Mouse (Mus musculus): ENCODE measurements around the gene Zfp523. TPM values are rescaled to one million over a fixed set of nuclear protein-coding genes. Genes with fewer than 3 reads are reported as not detected.

Zfp523 gene
- polyA plus RNA-seq, 1 experiment: 12.0 TPM

- peak overlapping the region; percentile 26 for H3K27ac ChIP-seq (replicated peaks; ENCODE audit: low read depth, low read length)
- H3K4me1 ChIP-seq (ENCODE audit: control insufficient read depth, insufficient read depth, insufficient read length, low read length): peaks cover 28% of the 10 kb centered on the region
- no peak overlapping the region for H3K4me3 ChIP-seq (ENCODE audit: insufficient read depth, low read depth, low read length)
Observed at GRCm38 (mm10) chr17:28236636-28237015, 59.7 kb downstream of the Zfp523 start.

- H3K27ac ChIP-seq (replicated peaks; ENCODE audit: low read depth, low read length): no peak overlapping the region
- H3K4me3 ChIP-seq (ENCODE audit: insufficient read depth, low read depth, low read length): no peak overlapping the region
Observed at GRCm38 (mm10) chr17:28237362-28237761, 60.4 kb downstream of the Zfp523 start.

GRCm38 (mm10) chr17:28237874-28238273 is 60.9 kb downstream of the Zfp523 start:
- H3K4me1 ChIP-seq (ENCODE audit: control insufficient read depth, insufficient read depth, insufficient read length, low read length): peaks cover 28% of the 10 kb centered on the region
- H3K27ac ChIP-seq (replicated peaks; ENCODE audit: low read depth, low read length): no peak overlapping the region
- no peak overlapping the region for H3K4me3 ChIP-seq (ENCODE audit: insufficient read depth, low read depth, low read length)

More at GRCm38 (mm10) chr17:28237362-28237761, 60.4 kb downstream of the Zfp523 start:
- H3K4me1 ChIP-seq (ENCODE audit: control insufficient read depth, insufficient read depth, insufficient read length, low read length): peaks cover 28% of the 10 kb centered on the region

GRCm38 (mm10) chr17:28240846-28241245 is 63.9 kb downstream of the Zfp523 start:
- H3K4me3 ChIP-seq (ENCODE audit: insufficient read depth, low read depth, low read length): no peak overlapping the region
- H3K27ac ChIP-seq (replicated peaks; ENCODE audit: low read depth, low read length): no peak overlapping the region
- H3K4me1 ChIP-seq (ENCODE audit: control insufficient read depth, insufficient read depth, insufficient read length, low read length): peaks cover 13% of the 10 kb centered on the region

GRCm38 (mm10) chr17:28242296-28242695 is 65.4 kb downstream of the Zfp523 start:
- H3K4me1 ChIP-seq (ENCODE audit: control insufficient read depth, insufficient read depth, insufficient read length, low read length): peaks cover 10% of the 10 kb centered on the region
- no peak overlapping the region for H3K27ac ChIP-seq (replicated peaks; ENCODE audit: low read depth, low read length)
- H3K4me3 ChIP-seq (ENCODE audit: insufficient read depth, low read depth, low read length): no peak overlapping the region

GRCm38 (mm10) chr17:28244214-28244613 is 67.3 kb downstream of the Zfp523 start:
- no peak overlapping the region for H3K27ac ChIP-seq (replicated peaks; ENCODE audit: low read depth, low read length)

GRCm38 (mm10) chr17:28244714-28245113 is 67.8 kb downstream of the Zfp523 start:
- Histone ChIP-seq H3K4me3 (ENCODE audit: insufficient read depth, low read depth, low read length) (no peak overlapping the region), H3K27ac (replicated peaks; ENCODE audit: low read depth, low read length) (no peak overlapping the region)

More at GRCm38 (mm10) chr17:28244214-28244613, 67.3 kb downstream of the Zfp523 start:
- H3K4me3 ChIP-seq (ENCODE audit: insufficient read depth, low read depth, low read length): no peak overlapping the region
- peaks cover 22% of the 10 kb centered on the region for H3K4me1 ChIP-seq (ENCODE audit: control insufficient read depth, insufficient read depth, insufficient read length, low read length)

GRCm38 (mm10) chr17:28246640-28247039 is 69.7 kb downstream of the Zfp523 start:
- no peak overlapping the region for H3K4me3 ChIP-seq (ENCODE audit: insufficient read depth, low read depth, low read length)
- H3K27ac ChIP-seq (replicated peaks; ENCODE audit: low read depth, low read length): 0 out of 2 replicates have a peak overlapping the region, but pooled peaks have one; percentile 2
- peaks cover 32% of the 10 kb centered on the region for H3K4me1 ChIP-seq (ENCODE audit: control insufficient read depth, insufficient read depth, insufficient read length, low read length)

More at GRCm38 (mm10) chr17:28244714-28245113, 67.8 kb downstream of the Zfp523 start:
- peaks cover 28% of the 10 kb centered on the region for H3K4me1 ChIP-seq (ENCODE audit: control insufficient read depth, insufficient read depth, insufficient read length, low read length)

- peak overlapping the region; percentile 57; the same call in 1 of the 2 replicates for H3K27ac ChIP-seq (replicated peaks; ENCODE audit: low read depth, low read length)
Observed at GRCm38 (mm10) chr17:28247613-28248012, 70.7 kb downstream of the Zfp523 start.

GRCm38 (mm10) chr17:28249062-28249461 is 72.1 kb downstream of the Zfp523 start:
- no peak overlapping the region for H3K27ac ChIP-seq (replicated peaks; ENCODE audit: low read depth, low read length)
- H3K4me1 ChIP-seq (ENCODE audit: control insufficient read depth, insufficient read depth, insufficient read length, low read length): peaks cover 46% of the 10 kb centered on the region
- H3K4me3 ChIP-seq (ENCODE audit: insufficient read depth, low read depth, low read length): no peak overlapping the region

More at GRCm38 (mm10) chr17:28247613-28248012, 70.7 kb downstream of the Zfp523 start:
- H3K4me1 ChIP-seq (ENCODE audit: control insufficient read depth, insufficient read depth, insufficient read length, low read length): peaks cover 41% of the 10 kb centered on the region
- no peak overlapping the region for H3K4me3 ChIP-seq (ENCODE audit: insufficient read depth, low read depth, low read length)

- H3K27ac ChIP-seq (replicated peaks; ENCODE audit: low read depth, low read length): peak overlapping the region; percentile 52
- no peak overlapping the region for H3K4me3 ChIP-seq (ENCODE audit: insufficient read depth, low read depth, low read length)
- peaks cover 50% of the 10 kb centered on the region for H3K4me1 ChIP-seq (ENCODE audit: control insufficient read depth, insufficient read depth, insufficient read length, low read length)
Observed at GRCm38 (mm10) chr17:28251579-28252280, 74.8 kb downstream of the Zfp523 start.

GRCm38 (mm10) chr17:28252281-28252648 is 75.3 kb downstream of the Zfp523 start:
- H3K27ac ChIP-seq (replicated peaks; ENCODE audit: low read depth, low read length): 0 out of 2 replicates have a peak overlapping the region, but pooled peaks have one; percentile 22
- H3K4me1 ChIP-seq (ENCODE audit: control insufficient read depth, insufficient read depth, insufficient read length, low read length): peaks cover 49% of the 10 kb centered on the region
- no peak overlapping the region for H3K4me3 ChIP-seq (ENCODE audit: insufficient read depth, low read depth, low read length)

GRCm38 (mm10) chr17:28253216-28253615 is 76.3 kb downstream of the Zfp523 start:
- Histone ChIP-seq H3K4me3 (ENCODE audit: insufficient read depth, low read depth, low read length) (no peak overlapping the region), H3K4me1 (ENCODE audit: control insufficient read depth, insufficient read depth, insufficient read length, low read length) (peaks cover 45% of the 10 kb centered on the region), H3K27ac (replicated peaks; ENCODE audit: low read depth, low read length) (no peak overlapping the region; the same call in 1 of the 2 replicates)

- Histone ChIP-seq H3K4me1 (ENCODE audit: control insufficient read depth, insufficient read depth, insufficient read length, low read length) (peaks cover 29% of the 10 kb centered on the region), H3K27ac (replicated peaks; ENCODE audit: low read depth, low read length) (no peak overlapping the region)
Observed at GRCm38 (mm10) chr17:28254804-28255203, 77.9 kb downstream of the Zfp523 start.

More at GRCm38 (mm10) chr17:28254804-28255203, 77.9 kb downstream of the Zfp523 start:
- no peak overlapping the region for H3K4me3 ChIP-seq (ENCODE audit: insufficient read depth, low read depth, low read length)

Data from brown adipose tissue, adult 24 weeks (tissue).